Mouse (Mus musculus) lung, postnatal 0 days (tissue): ENCODE results near the gene Prcc.

Source experiments
- CTCF ChIP-seq: IDR thresholded peaks from 2 replicates; pipeline ENCODE4 v1.5.1; 2016; ENCODE audit warnings: antibody characterized with exemption, mild to moderate bottlenecking
- EP300 ChIP-seq: IDR thresholded peaks from 2 replicates; pipeline ENCODE4 v1.6.1; 2016; ENCODE audit warnings: antibody characterized with exemption, mild to moderate bottlenecking, control low read depth

DNA sequence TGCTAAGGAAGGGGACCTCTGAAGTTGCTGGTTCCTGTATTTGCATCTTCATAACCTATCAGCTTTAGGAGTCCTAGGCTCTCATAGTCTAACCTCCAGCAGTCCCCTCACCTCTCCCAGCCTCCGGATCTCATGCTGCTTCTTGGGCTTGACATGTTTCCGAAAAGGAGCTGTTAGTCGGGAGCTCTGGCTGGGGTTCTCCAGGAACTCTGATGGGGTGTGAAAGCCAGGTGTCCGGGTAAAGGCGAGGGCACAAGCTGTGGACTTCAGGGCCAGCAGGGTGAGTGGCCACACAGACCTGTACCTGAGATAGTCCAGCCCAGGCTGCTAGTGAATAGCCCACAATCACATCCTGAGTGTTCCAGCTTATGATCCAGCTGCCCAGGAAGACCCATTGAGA lies 42.0 kb upstream of the Prcc start:
- TF ChIP-seq CTCF, result no peak
- no peak for TF ChIP-seq EP300
